Mouse (Mus musculus): ENCODE measurements around the gene Sec61b.
A peak's percentile ranks its signal among the peaks of the same experiment; 100 is the strongest.

Gene Sec61b

GRCm38 (mm10) chr4:47473968-47474729, at the start of gene Sec61b, which contains the start of gene Alg2:
Gene Sec61b (plus strand): TSS chr4:47474658.
Gene Alg2 (minus strand): TSS chr4:47474333.
- peak; percentile 98 to 99 for DNase-seq

DNA sequence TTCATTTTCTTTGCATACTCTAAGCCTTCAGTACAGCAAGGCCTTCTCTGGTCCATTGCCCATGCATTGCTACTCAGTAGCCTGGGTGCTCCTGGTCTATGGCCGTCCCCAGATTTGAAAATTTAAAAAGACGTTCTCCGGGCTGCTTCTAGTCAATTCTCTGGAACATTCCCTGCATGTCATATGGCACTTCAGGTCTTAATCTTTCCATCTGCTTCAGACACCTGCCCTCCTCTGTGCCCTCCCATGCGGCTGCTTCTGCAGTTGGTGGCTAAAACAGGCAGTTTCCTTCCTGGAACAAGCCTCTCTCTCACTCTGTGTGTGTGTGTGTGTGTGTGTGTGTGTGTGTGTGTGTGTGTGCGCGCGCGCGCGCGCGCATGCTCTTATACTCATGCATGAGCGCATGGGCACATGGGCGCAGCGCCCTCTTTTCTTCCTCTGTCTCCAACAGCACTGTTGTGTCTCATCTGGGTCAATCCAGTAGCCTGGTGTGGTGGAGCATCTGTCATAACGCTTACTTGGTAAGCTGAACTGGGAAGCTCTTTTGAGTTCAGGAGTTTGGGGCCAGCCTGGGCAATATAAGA, 49.1 kb upstream of the Sec61b start:
- no peak for DNase-seq

GRCm38 (mm10) chr4:47427606-47428005, 46.9 kb upstream of the Sec61b start:
- DNase-seq, result no peak

DNA sequence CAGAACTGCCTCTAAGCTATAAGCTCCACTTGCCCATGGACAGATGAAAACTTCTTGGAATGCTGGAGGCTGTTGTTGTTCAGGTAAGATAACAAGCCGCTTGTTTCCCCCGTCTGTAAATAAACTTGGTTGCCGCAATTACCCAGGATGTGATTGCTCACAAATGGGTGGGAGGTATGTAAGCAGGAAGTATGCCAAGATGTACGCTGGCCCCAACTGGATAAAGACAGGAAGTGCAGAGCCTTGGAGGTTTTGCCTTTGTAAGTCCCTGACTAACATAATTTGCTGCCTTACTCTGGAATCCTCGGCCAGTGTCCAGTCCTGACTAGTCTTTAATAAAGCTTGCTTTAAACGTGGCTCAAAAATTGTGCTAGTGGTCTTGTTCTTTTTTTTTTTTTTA, 43.9 kb upstream of the Sec61b start:
- no peak for DNase-seq

DNA sequence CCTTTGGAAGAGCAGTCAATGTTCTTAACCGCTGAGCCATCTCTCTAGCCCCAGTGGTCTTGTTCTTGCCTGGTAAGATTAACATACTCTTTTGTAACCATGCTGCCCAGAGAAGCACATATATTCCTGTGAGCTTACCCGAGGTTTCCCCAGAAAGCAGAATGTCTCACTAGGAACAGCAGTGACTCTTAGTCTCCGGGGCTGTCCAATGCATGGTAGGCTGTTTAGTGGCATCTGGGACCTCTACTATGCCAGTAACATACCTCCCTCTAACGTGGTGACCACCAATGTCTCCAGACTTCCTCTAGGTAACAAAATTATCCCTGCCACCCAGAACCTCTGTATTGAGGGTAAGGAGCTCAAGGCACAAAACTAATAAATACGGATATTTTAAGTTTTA, 43.4 kb upstream of the Sec61b start:
- no peak for DNase-seq

DNA sequence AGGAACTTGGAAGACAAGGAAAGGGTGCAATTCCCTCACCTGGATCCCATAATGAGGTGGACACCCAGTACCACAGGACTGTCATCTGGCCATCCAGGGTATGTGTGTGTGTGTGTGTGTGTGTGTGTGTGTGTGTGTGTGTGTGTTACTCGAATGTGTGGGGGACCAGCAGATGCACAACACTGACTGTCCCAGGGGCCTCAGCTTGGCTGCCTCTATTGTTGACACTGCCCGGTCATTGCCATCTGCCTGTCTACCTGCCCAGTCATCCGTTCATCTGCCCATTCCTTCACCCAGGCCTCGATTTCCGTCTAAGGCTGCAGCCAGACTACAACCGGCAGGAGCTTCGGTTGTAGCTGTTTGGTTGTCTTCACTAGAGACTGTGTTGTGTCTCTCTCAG, 41.7 kb upstream of the Sec61b start:
- no peak for DNase-seq

DNA sequence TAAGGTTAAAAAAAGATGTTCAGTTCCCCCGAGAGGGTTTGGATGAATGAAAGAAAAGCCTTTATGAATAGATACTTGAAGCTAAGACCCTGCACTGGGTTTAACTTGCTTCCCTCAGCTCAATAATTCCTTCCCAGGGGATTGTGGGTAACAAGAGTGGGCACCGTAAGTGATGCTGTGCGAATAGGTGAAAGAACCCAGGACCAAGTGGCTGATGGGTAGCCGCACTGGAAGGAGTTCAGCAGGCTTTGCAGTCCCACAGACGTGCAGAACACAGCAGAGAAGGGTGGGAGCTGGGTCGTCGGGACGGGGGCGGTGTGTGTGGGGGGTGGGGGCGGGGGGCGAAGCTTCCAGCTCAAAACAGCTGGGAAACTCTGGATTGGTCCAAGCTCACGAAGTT, 39.3 kb upstream of the Sec61b start:
- no peak for DNase-seq

GRCm38 (mm10) chr4:47435566-47436360, 38.7 kb upstream of the Sec61b start:
- DNase-seq, result no peak

- DNase-seq, result peak; percentile 92 to 95
These were observed 36.8 kb upstream of the Sec61b start for GRCm38 (mm10) chr4:47437365-47438340.

GRCm38 (mm10) chr4:47438956-47439355, 35.5 kb upstream of the Sec61b start:
- DNase-seq, result no peak

DNA sequence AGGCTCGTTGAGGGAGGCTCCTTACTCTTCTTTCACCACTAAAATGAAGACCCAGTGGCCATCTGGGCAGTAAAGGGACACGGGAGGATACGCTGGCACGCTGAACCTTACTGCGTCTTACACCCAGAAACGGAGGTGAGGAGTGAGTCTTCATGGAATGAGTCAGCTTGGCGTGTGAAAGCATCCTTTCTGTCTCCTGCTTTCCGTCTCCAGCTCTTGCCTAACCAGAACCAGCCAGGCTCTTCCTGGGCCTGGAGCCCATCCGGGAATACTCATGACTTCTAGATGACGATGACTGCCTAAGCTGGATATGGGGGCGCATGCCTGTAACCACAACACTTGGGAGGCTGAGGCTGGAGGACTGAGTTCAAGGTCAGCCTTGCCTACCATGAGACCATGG, 33.5 kb upstream of the Sec61b start:
- DNase-seq, result no peak

GRCm38 (mm10) chr4:47448526-47448925, 25.9 kb upstream of the Sec61b start:
- DNase-seq, result no peak

DNA sequence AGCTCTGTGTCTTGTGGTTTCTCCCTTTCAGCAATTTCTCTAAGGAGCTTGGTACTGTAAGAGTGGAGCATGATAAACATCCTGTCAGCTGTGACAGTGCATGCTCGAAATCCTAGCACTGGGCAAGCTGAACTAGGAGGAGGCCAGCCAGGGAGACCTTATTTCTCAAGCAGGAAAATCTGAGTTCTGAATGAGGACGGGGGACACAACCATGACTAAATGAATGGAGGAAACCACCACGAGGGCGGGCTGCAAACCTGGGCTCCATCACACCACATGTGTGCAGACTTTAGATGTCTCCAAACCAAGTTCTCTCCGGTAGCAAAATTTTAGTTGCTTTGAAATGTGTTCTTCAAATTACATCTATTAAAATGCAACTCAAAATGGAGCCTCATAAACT, 25.3 kb upstream of the Sec61b start:
- no peak for DNase-seq

DNA sequence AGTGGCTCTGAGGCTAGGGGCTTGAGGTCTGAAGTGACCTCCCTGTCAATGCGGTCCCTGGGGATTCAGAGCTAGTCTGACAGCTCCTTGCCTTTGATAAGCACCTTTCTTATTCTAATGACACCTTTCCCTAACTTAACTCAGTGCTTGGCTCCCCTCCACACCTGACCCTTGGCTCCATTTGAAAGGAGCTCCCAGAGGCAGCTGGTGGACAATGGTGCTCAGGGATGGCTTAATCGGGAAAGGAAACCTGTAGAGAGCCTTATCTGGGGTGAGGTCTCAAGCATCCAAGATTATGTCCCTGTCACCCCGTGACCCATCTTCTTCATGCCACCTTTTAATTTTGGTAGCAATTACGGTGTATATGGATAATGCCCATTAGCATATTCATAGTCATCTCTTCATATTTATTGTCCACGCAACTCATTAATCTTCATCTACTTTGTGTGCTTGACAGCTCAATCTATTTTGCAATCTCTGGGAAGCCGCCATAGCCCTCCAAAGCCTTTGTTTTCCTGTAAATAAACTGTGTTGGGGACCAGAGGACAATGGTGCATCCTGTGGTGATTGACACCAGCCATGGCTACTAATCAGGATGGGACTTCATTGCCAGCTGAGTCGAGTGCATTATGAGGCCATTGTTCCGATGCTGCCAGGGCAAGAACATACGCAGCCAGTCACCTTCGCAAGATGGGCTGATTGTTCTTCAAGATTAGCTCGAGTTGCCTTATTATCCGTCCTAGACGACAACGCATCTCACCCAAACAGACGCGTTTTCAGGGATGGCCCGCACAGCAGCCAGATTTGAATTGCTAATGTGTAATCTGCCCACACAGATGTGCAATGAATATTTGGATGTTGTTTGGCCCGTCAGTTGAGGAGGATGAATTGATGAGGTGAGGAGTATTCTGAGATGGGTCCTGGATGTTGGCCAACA, 24.6 kb upstream of the Sec61b start:
- no peak for DNase-seq

GRCm38 (mm10) chr4:47467196-47467595, 7.3 kb upstream of the Sec61b start:
- no peak for DNase-seq

DNA sequence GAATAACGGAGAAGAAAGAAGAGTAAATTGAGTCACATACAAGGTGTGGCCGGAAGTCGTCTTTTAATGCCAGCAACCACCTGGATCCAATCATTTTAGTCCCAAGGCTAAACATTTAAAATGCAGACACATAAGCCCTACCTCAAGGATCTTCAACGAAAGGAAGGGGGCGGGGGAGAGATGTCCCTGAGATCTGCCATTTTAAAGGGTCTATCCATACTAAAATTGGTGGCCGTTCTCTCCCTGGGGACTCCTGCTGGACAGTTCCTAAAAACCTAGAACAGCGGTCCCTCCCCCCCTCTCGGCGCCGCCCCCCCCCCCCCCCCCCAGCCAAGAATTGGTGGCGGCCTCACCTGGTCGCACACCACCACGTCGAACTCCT, 881 bp upstream of the Sec61b start:
- DNase-seq, result no peak

DNA sequence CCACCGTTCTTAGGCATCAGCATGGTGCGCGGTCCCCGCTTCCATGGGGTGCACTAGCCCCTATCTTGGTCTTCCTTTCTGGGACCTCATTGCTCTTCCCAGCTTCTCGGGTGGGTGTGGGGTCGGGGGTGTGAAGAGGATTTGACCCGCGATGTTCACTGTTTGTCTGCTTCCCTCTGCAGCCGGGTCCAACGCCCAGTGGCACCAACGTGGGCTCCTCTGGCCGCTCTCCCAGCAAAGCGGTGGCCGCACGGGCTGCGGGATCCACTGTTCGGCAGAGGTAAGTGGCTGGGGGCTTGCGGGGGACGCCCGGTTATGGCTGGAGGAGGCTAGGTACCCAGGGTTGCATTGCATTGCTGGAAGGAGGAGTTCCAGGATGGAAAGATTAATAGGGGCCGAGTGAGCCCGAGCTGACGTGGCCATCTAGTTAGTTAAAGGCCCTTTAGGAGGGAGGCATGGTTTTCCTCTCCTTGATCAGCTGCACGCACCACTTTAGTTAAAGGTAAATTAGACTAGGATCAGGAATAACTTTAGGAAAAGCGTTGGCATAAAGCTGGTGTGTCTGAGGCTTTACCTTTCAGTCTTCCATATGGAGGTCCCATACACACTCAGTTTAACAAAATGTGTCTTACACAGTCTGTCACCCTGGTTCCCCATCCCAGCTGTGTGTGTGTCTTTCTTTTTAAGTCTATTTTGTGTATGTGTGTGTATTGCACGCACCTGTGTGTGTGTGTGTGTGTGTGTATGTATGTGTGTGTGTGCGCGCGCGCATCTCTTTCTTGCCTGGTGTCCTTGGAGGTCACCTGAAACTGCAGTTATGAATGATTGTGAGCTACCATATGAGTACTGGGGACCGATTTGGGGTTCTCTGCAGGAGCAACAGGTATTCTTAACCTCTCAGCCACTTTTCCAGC, 529 bp downstream of the Sec61b start:
- DNase-seq, result no peak

DNA sequence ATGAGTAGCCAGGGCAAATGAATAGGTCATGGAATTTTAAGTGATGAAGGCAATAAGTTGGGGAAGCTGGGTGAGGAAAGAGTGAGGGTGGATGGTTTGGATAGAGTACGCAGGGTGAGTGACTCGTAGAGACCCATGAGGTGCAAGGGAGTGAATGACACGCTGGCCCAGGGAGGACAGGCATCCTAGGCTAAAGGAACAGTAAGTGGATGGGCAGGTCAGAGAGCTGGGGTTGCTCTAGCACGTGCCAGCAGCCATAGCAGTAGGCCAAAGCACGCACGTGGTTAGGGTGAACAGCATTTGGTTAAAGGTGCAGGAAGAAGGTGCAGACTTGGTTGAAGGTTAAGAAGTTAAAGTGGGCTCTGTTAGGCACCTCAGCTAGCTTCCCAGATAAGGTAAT, 3.1 kb downstream of the Sec61b start:
- DNase-seq, result no peak

GRCm38 (mm10) chr4:47480095-47480494, 5.6 kb downstream of the Sec61b start:
- no peak for DNase-seq

GRCm38 (mm10) chr4:47480576-47480975, 6.1 kb downstream of the Sec61b start:
- no peak for DNase-seq
